Mouse (Mus musculus) olfactory bulb, adult 2 months (tissue): Measurements from ENCODE around the gene Hccs. TPM values are rescaled to one million over a fixed set of nuclear protein-coding genes. Genes with fewer than 3 reads are reported as not detected.

ENCODE experiments used
- H3K27ac ChIP-seq: fragments of 200-500 bp; 2 replicates; pipeline ENCODE4 v1.5.1; 2012; ENCODE audit warnings: low read depth, low read length; ENCODE audit not compliant: insufficient read depth
- H3K4me1 ChIP-seq: fragments of 200-500 bp; 2 replicates; pipeline ENCODE4 v1.6.1; 2012; ENCODE audit warnings: low read length; ENCODE audit not compliant: control insufficient read depth, insufficient read depth
- H3K4me3 ChIP-seq: fragments of 200-500 bp; 2 replicates; pipeline ENCODE4 v1.5.1; 2012; ENCODE audit warnings: mild to moderate bottlenecking, low read depth, low read length, moderate library complexity; ENCODE audit not compliant: insufficient read depth
- CTCF ChIP-seq: fragments of 200-500 bp; IDR thresholded peaks from 2 replicates; pipeline ENCODE4 v1.5.1; 2012; ENCODE audit warnings: low read depth, mild to moderate bottlenecking, low read length, moderate library complexity; ENCODE audit not compliant: insufficient read depth
- POLR2A ChIP-seq: fragments of 200-500 bp; IDR thresholded peaks from 2 replicates; pipeline ENCODE4 v1.6.1; 2012; ENCODE audit warnings: mild to moderate bottlenecking, low read depth, low read length, moderate library complexity; ENCODE audit not compliant: insufficient read depth
- WGBS: fragments of 180-500 bp; shearing (Covaris S2); methylation state at CpG from one replicate; pipeline ENCODE4 v1.1.7; 2018; 5-methylcytosine and 5-hydroxymethylcytosine counted together
- polyA plus RNA-seq: library from polyadenylated mRNA; stranded (reverse); fragments of >200 nt; gene quantifications from 2 replicates; pipeline ENCODE4 v1.2.4, GENCODE M21; 2012; ENCODE audit warnings: low replicate concordance; ENCODE audit not compliant: missing spikeins, insufficient read depth, insufficient read length

Hccs gene
- polyA plus RNA-seq, 1 experiment, result not detected

GRCm38 (mm10) chrX:169308559-169308958, 11.6 kb downstream of the Hccs start:
- no peak overlapping the region for H3K4me3 ChIP-seq
- no peaks in the 10 kb centered on the region for H3K4me1 ChIP-seq
- WGBS, result 91% methylated on average over 3 of the region's 3 CpGs
- TF ChIP-seq CTCF, result no peak
- TF ChIP-seq POLR2A, result no peak
- no peak overlapping the region for H3K27ac ChIP-seq

GRCm38 (mm10) chrX:169303945-169304344, 16.2 kb downstream of the Hccs start:
- WGBS, result 43% methylated on average over 3 of the region's 3 CpGs
- TF ChIP-seq POLR2A (no peak), CTCF (no peak)
- no peaks in the 10 kb centered on the region for H3K4me1 ChIP-seq
- H3K4me3 ChIP-seq, result no peak overlapping the region
- H3K27ac ChIP-seq, result no peak overlapping the region

- WGBS, result 69% methylated on average over 26 of the region's 26 CpGs
- TF ChIP-seq POLR2A (no peak), CTCF (no peak)
- H3K4me1 ChIP-seq, result no peaks in the 10 kb centered on the region
- H3K4me3 ChIP-seq, result no peak overlapping the region
- no peak overlapping the region for H3K27ac ChIP-seq
Observed at GRCm38 (mm10) chrX:169302271-169303045, 17.7 kb downstream of the Hccs start.

- H3K27ac ChIP-seq, result no peak overlapping the region
- H3K4me1 ChIP-seq, result no peaks in the 10 kb centered on the region
- no peak for TF ChIP-seq POLR2A
- no peak for TF ChIP-seq CTCF
- H3K4me3 ChIP-seq, result no peak overlapping the region
- 65% methylated on average over 4 of the region's 4 CpGs for WGBS
Observed at GRCm38 (mm10) chrX:169299579-169299978, 20.6 kb downstream of the Hccs start.

GRCm38 (mm10) chrX:169263433-169264172, 56.6 kb downstream of the Hccs start:
- WGBS, result 71% methylated on average over 8 of the region's 8 CpGs
- Histone ChIP-seq H3K4me1 (no peaks in the 10 kb centered on the region), H3K27ac (no peak overlapping the region), H3K4me3 (no peak overlapping the region)
- TF ChIP-seq CTCF, result no peak
- TF ChIP-seq POLR2A, result no peak

GRCm38 (mm10) chrX:169262212-169262611, 58.0 kb downstream of the Hccs start:
- H3K4me1 ChIP-seq, result no peaks in the 10 kb centered on the region
- 59% methylated on average over 2 of the region's 2 CpGs for WGBS
- TF ChIP-seq CTCF (no peak), POLR2A (no peak)
- H3K27ac ChIP-seq, result no peak overlapping the region
- no peak overlapping the region for H3K4me3 ChIP-seq

GRCm38 (mm10) chrX:169261034-169261433, 59.1 kb downstream of the Hccs start:
- Histone ChIP-seq H3K4me1 (no peaks in the 10 kb centered on the region), H3K27ac (no peak overlapping the region), H3K4me3 (no peak overlapping the region)
- WGBS, result 84% methylated on average over 3 of the region's 3 CpGs
- no peak for TF ChIP-seq POLR2A
- no peak for TF ChIP-seq CTCF

- H3K27ac ChIP-seq, result no peak overlapping the region
- no peaks in the 10 kb centered on the region for H3K4me1 ChIP-seq
- no peak overlapping the region for H3K4me3 ChIP-seq
- TF ChIP-seq POLR2A, result no peak
- no peak for TF ChIP-seq CTCF
Observed at GRCm38 (mm10) chrX:169256741-169257140, 63.4 kb downstream of the Hccs start.

GRCm38 (mm10) chrX:169255915-169256314, 64.3 kb downstream of the Hccs start:
- TF ChIP-seq CTCF (no peak), POLR2A (no peak)
- 74% methylated on average over 1 of the region's 1 CpGs for WGBS
- no peak overlapping the region for H3K27ac ChIP-seq

More at GRCm38 (mm10) chrX:169255915-169256314, 64.3 kb downstream of the Hccs start:
- Histone ChIP-seq H3K4me1 (no peaks in the 10 kb centered on the region), H3K4me3 (no peak overlapping the region)
